Mouse (Mus musculus) spleen, postnatal 10 days (tissue): ENCODE measurements around the gene Nsun3.

ENCODE experiments used
- DNase-seq, 2 experiments: peaks; one replicate each; pipeline ENCODE4 v3.0.0; 2021 to 2022; ENCODE audit warnings: low spot score in 2 of 2

Gene Nsun3

GRCm38 (mm10) chr16:62786621-62787331, at the start of gene Nsun3:
Nsun3 (minus strand) TSS chr16:62786818.
- peak; percentile 75 to 92 for DNase-seq

GRCm38 (mm10) chr16:62834016-62834735, 47.6 kb upstream of the Nsun3 start:
- DNase-seq, result no peak

- DNase-seq, result peak; percentile 18 to 64
Measured at GRCm38 (mm10) chr16:62832481-62832880, 45.9 kb upstream of the Nsun3 start.

- DNase-seq, result no peak
Measured at GRCm38 (mm10) chr16:62832027-62832426, 45.4 kb upstream of the Nsun3 start.

- no peak for DNase-seq
Measured at GRCm38 (mm10) chr16:62826156-62827001, 39.8 kb upstream of the Nsun3 start.

GRCm38 (mm10) chr16:62822472-62822871, 35.9 kb upstream of the Nsun3 start:
- DNase-seq, result no peak

- DNase-seq, result no peak
Measured at GRCm38 (mm10) chr16:62814491-62814890, 27.9 kb upstream of the Nsun3 start, which contains the start of gene Stx19. Stx19 (plus strand) TSS chr16:62814676.

GRCm38 (mm10) chr16:62813790-62814189, 27.2 kb upstream of the Nsun3 start:
- no peak for DNase-seq

- no peak for DNase-seq
Measured at GRCm38 (mm10) chr16:62810855-62811254, 24.2 kb upstream of the Nsun3 start.

GRCm38 (mm10) chr16:62807249-62807979, 20.8 kb upstream of the Nsun3 start:
- DNase-seq, result no peak

- DNase-seq, result no peak
Measured at GRCm38 (mm10) chr16:62804621-62805020, 18.0 kb upstream of the Nsun3 start.

- DNase-seq, result no peak
Measured at GRCm38 (mm10) chr16:62799839-62800238, 13.2 kb upstream of the Nsun3 start.

GRCm38 (mm10) chr16:62799426-62799825, 12.8 kb upstream of the Nsun3 start:
- no peak for DNase-seq

- DNase-seq, result no peak
Measured at GRCm38 (mm10) chr16:62798808-62799207, 12.2 kb upstream of the Nsun3 start.

GRCm38 (mm10) chr16:62796608-62797007, 10.0 kb upstream of the Nsun3 start:
- DNase-seq, result no peak

- DNase-seq, result no peak
Measured at GRCm38 (mm10) chr16:62782229-62782628, 4.4 kb downstream of the Nsun3 start.

- DNase-seq, result no peak
Measured at GRCm38 (mm10) chr16:62778282-62778681, 8.3 kb downstream of the Nsun3 start.

GRCm38 (mm10) chr16:62776034-62776433, 10.6 kb downstream of the Nsun3 start:
- DNase-seq, result no peak

- DNase-seq, result no peak
Measured at GRCm38 (mm10) chr16:62773462-62773861, 13.2 kb downstream of the Nsun3 start.

- peak in 1 of 2 experiments; percentile 38 for DNase-seq
Measured at GRCm38 (mm10) chr16:62758340-62758739, 28.3 kb downstream of the Nsun3 start.

- DNase-seq, result no peak
Measured at GRCm38 (mm10) chr16:62755307-62755706, 31.3 kb downstream of the Nsun3 start.
